Mouse (Mus musculus) frontal cortex, adult 2 months (tissue): Measurements from ENCODE around the gene Calcrl. TPM values are rescaled to one million over a fixed set of nuclear protein-coding genes. Genes with fewer than 3 reads are reported as not detected.

Experiments
- DNase-seq, 2 experiments: peaks; one replicate each; pipeline ENCODE4 v3.0.0; 2022; ENCODE audit warnings: low spot score in 1 of 2; ENCODE audit errors: extremely low spot score in 1 of 2
- polyA plus RNA-seq: library from polyadenylated mRNA; depleted of rRNA; stranded (reverse); fragments of >200 nt; gene quantifications from 2 replicates; pipeline ENCODE4 v1.2.3, GENCODE M21; 2012; rRNA removed

Gene Calcrl
- polyA plus RNA-seq: 4.1 and 4.8 TPM in 2 replicates

DNA sequence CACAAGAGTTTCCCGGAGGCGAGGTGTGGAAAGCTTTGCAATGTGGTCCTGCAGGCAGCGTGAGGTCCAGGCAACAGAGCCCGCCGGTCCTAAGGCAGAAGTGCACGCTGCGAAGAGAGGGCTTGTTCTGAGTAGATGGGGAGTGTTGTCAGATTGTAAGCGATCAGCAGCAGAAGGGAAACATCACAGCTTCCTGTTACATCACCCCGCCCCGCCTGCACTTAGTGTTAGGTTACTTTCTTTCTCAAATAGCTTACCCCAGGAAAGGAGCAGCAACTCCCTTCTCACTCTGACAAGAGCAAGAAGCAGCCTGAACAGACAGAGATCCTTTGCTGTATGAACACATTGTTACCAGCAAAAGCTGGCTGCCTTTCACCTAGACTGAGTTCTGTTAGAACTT, at the start of gene Calcrl:
Gene Calcrl (minus strand): TSS at position 274 of the 400 bp plus-strand sequence.
- peak; percentile 11 to 49 for DNase-seq

GRCm38 (mm10) chr2:84474651-84475050, 49.4 kb upstream of the Calcrl start:
- DNase-seq: no peak

DNA sequence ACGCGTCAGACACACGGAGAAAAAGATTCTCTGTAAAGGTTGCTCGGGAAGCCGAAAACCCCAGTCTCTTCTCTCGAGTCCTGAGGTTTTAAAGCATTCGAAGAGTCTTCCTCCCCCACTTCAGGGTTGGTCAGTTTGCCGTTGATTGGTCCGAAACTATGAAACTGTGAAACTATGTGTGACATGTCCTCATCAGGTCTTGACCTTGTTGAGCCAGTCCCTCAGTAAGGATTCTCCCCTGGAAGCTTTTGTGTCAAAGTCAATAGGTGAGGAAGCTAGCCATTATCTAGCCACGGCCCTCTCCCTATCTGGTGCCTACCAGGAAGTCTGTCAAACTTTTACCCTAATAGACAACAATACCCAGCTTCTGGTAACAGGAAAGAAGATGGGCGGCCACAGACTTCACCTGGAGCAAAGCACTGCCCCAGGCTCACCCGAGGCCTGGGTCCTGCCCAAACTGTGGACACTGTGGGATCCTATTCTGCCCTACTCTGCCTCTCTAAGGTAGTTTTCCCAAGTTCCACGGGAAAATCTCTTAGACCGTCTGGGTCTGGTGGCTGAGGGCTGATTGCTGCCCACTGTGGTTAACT, 48.8 kb upstream of the Calcrl start:
- DNase-seq: no peak

DNA sequence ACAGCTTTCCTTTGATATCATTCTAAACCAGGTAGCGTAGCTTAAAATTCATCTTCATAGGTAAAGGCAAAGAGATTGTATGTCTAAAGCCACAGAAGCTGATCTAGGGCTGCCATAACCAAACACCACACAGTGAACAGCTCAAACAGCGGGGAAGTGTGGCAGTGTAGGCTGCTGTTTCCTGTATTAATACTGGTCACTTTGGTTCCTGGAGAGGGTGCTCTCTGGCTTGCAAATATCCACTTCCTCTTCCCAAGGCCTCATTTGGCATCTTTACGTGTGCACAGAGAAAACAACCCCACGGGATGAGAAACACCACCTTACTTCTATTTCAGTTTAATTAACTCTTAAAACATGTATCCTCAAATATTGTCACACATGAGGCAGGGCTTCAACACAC, 42.2 kb upstream of the Calcrl start:
- no peak for DNase-seq

- no peak for DNase-seq
Observed at GRCm38 (mm10) chr2:84464956-84465355, 39.7 kb upstream of the Calcrl start.

DNA sequence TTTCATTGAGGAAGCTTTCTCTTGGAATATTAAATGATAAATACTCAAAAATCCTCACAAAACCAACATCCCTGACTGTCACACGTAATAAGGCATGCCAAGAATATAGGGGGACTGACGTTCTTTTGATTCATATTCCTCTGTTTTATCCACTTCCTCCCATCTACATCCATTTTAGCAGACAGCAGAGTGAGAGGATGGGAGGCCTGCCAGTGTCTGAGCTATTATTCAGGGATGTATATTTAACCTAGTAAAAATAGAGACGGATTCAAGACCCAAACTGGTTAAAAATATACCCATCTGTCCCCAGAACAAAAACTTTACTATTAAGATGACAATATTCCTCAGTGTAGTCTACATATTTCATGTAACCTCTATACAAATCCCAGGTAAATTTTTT, 37.2 kb upstream of the Calcrl start:
- peak in 1 of 2 experiments; percentile 44 for DNase-seq

DNA sequence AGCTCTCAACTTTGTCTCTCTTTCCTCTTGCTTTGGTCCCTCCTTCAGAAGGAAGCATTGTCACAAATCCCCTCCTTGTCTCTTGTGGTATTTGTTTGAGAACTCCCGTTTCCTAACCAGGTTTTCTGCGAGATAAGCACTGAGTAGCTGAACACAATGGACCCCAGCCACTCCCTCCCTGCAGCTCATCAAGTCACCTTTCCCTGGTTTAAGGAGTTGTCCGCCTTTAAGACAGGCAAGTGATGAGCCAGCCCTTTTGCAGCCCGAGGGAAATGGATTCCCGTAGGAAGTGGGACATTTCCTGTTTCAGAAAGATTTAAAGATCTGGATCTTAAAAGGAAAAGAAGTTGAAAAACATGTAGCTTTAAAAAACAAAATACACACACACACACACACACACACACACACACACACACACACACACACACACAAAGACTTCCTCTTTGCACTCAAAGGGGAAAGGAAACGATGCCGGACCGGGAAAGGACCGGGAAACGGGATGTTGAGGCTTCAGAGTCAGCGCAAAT, 34.5 kb upstream of the Calcrl start:
- DNase-seq: no peak

GRCm38 (mm10) chr2:84457221-84457620, 32.0 kb upstream of the Calcrl start:
- DNase-seq: no peak

DNA sequence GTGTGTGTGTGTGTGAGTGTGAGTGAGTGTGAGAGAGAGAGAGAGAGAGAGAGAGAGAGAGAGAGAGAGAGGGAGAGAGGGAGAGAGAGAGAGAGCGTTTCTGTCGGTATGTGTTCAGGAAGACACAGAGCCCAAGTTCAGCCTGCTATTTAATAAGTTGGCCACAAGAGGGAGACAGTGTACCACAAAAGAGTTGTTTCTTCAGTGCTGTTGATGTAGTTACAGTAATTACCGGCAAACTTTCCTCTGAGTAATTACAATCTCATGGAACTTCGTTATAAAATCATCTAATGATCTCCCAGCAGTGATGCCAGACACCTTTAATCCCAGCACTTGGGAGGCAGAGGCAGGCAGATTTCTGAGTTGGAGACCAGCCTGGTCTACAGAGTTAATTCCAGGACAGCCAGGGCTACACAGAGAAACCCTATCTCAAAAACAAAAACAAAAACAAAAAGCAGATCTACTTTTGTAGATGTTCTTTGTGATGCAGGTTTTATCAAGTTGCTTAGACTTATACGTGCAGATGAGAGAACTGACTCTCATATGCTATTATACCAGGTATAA, 30.1 kb upstream of the Calcrl start:
- peak; percentile 65 to 90 for DNase-seq

- DNase-seq: peak in 1 of 2 experiments; percentile 22
Observed at GRCm38 (mm10) chr2:84454551-84455235, 29.5 kb upstream of the Calcrl start.

GRCm38 (mm10) chr2:84454051-84454450, 28.8 kb upstream of the Calcrl start:
- peak; percentile 20 to 87 for DNase-seq

DNA sequence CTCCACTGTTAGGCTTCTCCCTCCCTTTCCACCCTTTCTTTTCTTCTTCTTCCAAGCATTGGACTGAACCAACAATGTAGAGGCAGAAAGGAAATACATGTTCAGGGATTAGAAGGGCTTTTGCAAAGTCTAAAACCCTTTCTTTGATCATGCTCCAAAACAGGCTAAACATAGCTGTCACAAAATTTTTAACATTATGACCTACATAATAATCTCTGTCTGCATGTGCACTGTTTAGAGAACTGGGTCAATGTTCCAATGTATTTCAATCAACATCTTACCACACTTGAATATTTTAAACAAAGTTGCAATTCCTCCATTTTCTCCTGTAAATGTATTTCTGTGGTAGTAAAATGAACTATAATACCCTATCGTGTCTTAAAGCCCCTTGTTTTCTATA, 20.3 kb upstream of the Calcrl start:
- no peak for DNase-seq

GRCm38 (mm10) chr2:84441940-84442339, 16.7 kb upstream of the Calcrl start:
- no peak for DNase-seq

DNA sequence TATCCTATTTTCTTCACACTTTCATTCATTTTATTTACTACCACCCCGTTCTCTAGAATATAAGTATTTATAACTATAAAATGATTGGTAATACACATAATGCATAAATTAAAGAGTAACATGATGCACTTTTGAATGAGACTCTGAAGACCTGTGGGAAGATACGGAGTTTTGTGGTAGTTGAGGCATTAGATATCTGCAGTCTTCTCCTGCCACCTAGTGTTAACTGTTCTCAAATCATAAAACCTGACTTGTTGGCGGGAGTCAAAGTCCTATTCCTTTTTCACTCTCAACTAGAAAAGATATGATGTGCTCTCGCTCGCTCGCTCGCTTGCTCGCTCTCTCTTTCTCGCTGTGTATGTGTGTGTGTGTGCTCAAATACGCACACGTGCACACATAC, 4.5 kb upstream of the Calcrl start:
- DNase-seq: peak in 1 of 2 experiments; percentile 84

GRCm38 (mm10) chr2:84428836-84429235, 3.6 kb upstream of the Calcrl start:
- DNase-seq: no peak

DNA sequence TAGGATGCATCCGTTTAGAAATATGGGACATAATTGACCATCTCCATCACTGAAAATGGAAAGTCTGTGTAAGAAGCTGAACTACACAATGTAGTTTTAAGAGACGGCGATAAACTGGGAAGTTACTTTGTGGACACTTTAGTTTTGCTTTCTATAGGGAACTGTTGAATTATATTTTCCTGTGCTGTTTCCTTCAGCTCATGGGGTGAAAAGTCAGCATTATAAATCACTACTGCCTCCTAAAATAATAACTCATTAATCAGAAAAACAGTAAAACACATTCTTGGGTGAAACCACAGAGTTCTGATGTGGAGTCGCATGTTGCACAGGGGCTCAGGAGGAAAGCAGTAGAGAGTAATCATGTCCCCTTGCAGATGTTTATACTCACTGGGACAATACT, 1.3 kb upstream of the Calcrl start:
- no peak for DNase-seq

- no peak for DNase-seq
Observed at GRCm38 (mm10) chr2:84416501-84416900, 8.7 kb downstream of the Calcrl start.

DNA sequence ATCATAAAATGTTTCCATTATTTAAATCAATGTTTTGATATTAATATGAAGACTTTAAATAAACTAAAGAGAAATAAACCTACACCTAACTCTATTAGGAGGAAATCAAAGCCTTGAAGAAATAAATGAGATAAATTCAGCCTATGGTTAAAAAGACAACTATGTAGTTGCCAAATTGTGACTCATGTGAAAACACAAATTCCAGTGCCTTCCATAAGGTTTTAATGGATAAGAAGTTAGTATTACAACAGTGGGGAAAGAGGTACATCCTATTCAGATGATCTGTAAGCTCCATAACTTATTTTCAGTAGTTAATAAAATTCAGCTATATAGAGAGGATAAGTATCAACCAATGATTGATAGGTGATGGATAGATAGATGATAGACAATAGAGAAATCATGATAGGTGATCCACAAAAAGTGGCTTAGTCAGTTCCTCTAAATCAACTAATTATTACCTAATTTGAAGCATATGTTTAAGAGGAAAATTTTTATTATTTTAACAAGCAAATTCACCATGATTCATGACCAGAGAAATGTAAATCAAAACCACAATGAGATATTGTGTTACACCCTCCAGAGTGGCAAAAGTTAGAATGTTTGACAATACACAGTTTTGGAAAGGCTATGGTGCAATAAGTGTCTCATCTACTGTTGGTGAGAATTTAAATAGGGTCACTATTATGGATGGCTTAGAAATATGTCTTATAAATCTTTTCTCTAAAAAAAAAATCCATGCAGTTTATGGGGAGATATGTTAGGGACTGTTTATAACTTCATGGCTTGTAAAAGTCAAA, 15.2 kb downstream of the Calcrl start:
- DNase-seq: no peak

DNA sequence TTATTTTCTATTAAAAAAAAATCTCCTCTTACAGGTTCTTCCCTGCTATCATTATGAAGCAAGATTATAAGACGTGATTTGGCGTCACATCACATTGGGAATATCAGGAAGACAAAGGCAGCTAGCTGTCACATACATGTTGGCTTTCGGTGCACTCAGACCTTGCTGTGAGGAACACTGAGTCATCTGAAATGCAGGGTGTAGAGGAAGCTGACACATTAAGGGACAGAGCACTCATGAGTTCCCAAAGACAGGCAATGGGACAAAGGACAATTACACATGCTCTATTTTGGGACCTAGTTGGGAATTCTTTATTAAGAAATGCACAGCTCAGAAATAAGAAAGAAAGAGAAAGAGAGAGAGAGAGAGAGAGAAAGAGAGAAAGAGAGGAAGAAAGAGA, 20.4 kb downstream of the Calcrl start:
- DNase-seq: no peak

- no peak for DNase-seq
Observed at GRCm38 (mm10) chr2:84402713-84403112, 22.5 kb downstream of the Calcrl start.

DNA sequence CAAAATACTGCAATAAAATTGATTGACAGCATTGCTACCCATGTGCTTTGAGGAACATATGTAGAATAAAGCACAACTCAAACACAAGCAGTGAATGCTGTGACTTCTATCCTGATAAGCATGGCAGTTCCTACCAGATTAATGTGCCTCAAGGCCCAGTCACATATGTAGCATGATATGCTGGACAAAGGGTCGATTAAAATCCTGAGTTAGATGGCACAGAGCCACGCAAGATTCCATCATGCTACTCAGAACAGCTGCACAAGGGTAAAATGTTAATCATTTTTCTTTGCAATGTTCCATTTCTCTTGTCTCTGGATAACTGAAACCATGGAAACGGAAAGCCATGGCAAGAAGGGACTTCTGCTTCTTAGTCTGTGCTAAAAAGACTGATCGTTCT, 28.7 kb downstream of the Calcrl start:
- DNase-seq: no peak
